Mouse (Mus musculus): ENCODE measurements around the gene Kdm1a. TPM values are rescaled to one million over a fixed set of nuclear protein-coding genes. Genes with fewer than 3 reads are reported as not detected.

The Kdm1a gene
- polyA plus RNA-seq, 1 experiment from 2014 or later: 52.2 TPM

DNA sequence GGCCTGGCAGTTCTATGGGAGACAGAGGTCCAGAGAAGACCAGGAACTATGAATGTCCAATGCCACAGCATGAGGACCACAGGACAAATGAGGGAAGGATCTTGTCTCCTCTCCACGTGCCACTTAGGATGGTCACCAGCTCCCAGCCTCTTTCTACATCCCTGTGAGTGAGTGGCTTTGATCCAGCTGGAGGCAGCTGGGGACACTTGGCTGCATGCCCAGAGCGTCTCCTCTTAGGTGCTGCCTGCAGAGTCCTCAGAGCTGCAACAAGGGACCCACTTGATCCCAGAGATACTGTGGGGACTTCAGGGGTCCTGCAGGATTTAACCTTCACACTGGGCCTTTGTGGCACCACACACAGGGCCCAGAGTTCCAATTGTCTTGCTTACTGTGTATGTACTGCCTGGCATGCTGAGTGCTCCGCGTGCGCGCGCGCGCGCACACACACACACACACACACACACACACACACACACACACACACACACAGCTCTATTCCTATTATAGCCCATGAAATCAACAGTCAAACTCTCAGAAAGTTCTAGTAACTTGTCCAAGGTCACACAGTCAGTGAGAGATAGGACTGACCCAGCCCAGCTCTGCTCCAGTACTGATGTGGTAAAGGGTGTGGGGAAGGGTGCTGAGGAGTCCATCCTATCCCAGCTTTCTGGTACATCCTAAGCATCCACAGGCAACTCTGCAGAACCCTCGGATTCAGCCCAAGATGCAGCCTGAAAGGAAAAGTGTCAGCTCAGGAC lies 28.9 kb upstream of the Kdm1a start:
- no peak for DNase-seq (ENCODE audit: extremely low spot score, low spot score)
- Histone ChIP-seq H3K36me3 (replicated peaks) (no peaks in the 10 kb centered on the region), H3K9me3 (no peaks in the 10 kb centered on the region), H3K27ac (no peak overlapping the region), H3K4me1 (peaks cover 4% of the 10 kb centered on the region; the same call in 1 of the 2 replicates), H3K27me3 (ENCODE audit: poor library complexity, severe bottlenecking) (peaks cover 12% of the 10 kb centered on the region), H3K4me3 (no peak overlapping the region)
- 89% methylated on average over 11 of the region's 11 CpGs for WGBS

DNA sequence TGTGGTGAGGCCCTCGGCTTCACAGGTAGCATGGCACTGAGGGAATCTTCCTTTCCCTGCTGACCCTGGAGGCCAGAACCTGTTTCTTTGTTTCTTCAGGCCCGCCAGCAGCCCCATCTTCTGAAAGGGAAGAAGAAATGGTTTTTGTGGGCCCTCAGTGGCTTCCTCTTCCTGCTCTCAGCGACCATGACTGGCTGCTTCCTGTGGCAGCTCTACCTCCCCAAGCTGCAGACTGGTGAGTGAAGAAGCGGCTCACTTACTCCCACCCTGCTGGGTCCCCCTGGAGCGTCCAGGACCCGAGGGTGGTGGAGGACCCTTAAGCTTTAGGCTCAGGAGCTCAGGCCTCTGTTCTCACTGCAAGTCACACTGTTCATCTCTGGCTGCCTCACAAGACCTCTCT lies 24.1 kb upstream of the Kdm1a start:
- DNase-seq (ENCODE audit: extremely low spot score, low spot score): no peak
- Histone ChIP-seq H3K27ac (no peak overlapping the region), H3K27me3 (ENCODE audit: poor library complexity, severe bottlenecking) (no peaks in the 10 kb centered on the region), H3K4me3 (no peak overlapping the region), H3K36me3 (replicated peaks) (no peaks in the 10 kb centered on the region), H3K4me1 (peaks cover 7% of the 10 kb centered on the region; the same call in 1 of the 2 replicates), H3K9me3 (no peaks in the 10 kb centered on the region)
- 77% methylated on average over 6 of the region's 6 CpGs for WGBS

DNA sequence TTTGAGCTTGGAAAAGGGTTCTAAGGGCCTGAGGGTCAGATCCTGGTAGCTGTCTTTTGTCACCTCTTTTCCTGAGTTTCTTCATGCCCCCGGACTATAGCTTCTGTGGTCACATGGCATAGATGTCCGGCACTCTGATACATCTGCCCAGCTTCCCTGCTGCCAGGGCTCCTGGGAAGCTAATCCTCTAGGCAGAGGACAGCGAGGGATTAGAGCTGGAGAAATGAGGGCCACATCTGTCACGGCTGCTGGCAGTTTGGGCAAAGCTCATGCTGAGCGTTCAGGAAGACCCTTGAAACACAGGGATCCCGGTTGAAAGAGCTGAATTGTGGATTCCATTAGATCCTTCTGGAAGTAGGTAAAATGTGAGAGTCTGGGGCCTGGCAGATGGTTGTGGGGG lies 19.9 kb upstream of the Kdm1a start, which contains the start of gene Lactbl1:
TSS of gene Lactbl1 (plus strand) at position 234 of the 400 bp plus-strand sequence.
- Histone ChIP-seq H3K27ac (no peak within 1 kb of the TSS), H3K9me3 (no peaks in the 10 kb centered on the region), H3K27me3 (ENCODE audit: poor library complexity, severe bottlenecking) (no peaks in the 10 kb centered on the region), H3K4me1 (peaks cover 18% of the 10 kb centered on the region), H3K36me3 (replicated peaks) (no peaks in the 10 kb centered on the region), H3K4me3 (no peak within 1 kb of the TSS)
- 36% methylated on average over 6 of the region's 6 CpGs for WGBS
- no peak for DNase-seq (ENCODE audit: extremely low spot score, low spot score)

DNA sequence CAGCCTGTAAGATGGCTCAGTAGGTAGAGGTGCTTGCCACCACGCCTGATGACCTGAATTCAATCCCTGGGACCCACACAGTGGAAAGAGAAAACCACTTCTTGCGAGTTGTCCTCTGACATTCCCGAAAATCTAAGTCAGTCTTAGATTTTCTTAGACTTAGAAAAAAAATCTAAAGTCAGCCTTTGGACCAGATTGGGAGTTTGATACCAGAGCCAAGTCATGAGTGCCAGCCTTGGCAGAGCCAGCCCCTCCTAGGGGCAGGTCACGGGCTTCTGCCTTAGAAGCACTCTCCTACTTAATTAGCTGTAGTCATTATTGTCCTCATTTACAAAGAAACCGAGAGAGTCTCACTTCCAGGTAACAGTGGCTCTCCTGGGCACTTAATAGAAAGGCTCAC lies 19.4 kb upstream of the Kdm1a start:
- Histone ChIP-seq H3K4me1 (peaks cover 17% of the 10 kb centered on the region), H3K9me3 (no peaks in the 10 kb centered on the region), H3K4me3 (no peak overlapping the region), H3K27me3 (ENCODE audit: poor library complexity, severe bottlenecking) (no peaks in the 10 kb centered on the region), H3K27ac (no peak overlapping the region), H3K36me3 (replicated peaks) (no peaks in the 10 kb centered on the region)
- no peak for DNase-seq (ENCODE audit: extremely low spot score, low spot score)
- WGBS: 59% methylated on average over 5 of the region's 5 CpGs

DNA sequence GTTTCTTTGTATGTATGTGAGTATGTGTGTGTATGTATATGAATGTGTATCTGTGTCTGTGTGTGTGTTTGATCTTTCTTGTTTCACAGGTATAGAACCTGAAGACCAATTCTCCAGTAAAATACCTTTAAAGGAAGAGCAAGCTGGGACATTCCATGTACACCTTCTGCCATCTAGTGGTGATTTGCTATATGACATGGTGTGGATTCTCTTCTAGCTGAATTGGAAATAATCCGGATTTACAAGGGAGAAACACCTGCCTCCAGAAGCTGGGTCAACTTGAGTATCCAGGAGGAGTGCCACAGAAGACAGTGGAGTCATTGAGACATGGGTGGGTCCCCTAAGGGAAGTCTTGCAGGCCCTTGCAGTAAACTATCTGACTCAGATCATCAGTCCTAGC lies 18.8 kb upstream of the Kdm1a start:
- WGBS: 2% methylated on average over 1 of the region's 1 CpGs
- no peaks in the 10 kb centered on the region for H3K9me3 ChIP-seq
- H3K4me3 ChIP-seq: no peak overlapping the region
- peak; percentile 21 for DNase-seq (ENCODE audit: extremely low spot score, low spot score)
- no peaks in the 10 kb centered on the region for H3K27me3 ChIP-seq (ENCODE audit: poor library complexity, severe bottlenecking)
- H3K27ac ChIP-seq: no peak overlapping the region
- no peaks in the 10 kb centered on the region for H3K36me3 ChIP-seq (replicated peaks)
- H3K4me1 ChIP-seq: peaks cover 17% of the 10 kb centered on the region

DNA sequence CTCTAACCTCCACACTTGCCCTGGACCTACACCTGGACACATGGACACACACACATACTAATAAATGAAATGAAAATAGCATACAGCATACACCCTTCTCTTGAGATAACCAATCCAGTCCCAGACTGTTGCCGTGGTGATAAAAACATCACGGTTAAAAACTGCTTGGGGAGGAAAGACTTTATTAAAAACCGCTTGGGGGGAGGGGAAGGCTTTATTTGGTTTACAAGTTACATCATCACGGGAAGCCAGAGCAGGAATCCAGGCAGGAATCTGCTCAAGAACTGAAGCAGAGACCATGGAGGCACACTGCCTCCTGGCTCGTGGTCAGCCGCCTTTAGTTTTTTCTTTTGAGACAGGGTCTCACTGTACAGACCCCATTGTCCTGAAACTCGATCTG lies 11.1 kb upstream of the Kdm1a start:
- no peak overlapping the region for H3K27ac ChIP-seq
- H3K27me3 ChIP-seq (ENCODE audit: poor library complexity, severe bottlenecking): no peaks in the 10 kb centered on the region
- DNase-seq (ENCODE audit: extremely low spot score, low spot score): no peak
- no peak overlapping the region for H3K4me3 ChIP-seq
- WGBS: 79% methylated on average over 7 of the region's 7 CpGs
- H3K36me3 ChIP-seq (replicated peaks): no peaks in the 10 kb centered on the region
- H3K4me1 ChIP-seq: peaks cover 9% of the 10 kb centered on the region
- no peaks in the 10 kb centered on the region for H3K9me3 ChIP-seq

DNA sequence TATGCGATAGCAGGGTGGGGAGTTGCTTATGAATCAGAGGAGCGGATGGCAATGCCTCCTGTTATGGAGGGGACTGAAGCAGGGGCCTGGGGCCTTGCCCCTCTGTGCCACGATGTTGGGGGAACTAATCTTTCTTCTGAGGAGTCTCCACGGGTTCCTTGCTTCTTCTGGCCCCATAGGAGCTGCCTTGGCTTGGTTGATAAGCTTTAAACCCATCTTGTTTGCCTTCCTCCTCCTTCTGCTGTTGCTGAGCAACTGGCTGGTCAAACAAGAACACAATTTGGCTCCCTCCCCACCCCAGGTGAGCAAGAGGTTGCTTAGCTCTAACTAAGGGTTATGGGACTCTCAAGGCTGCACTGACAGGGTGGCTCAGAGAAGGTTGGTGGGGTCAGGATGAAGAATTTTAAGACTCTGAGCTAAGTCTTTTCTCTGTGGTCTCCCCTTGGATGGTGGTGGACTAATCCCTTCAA lies 7.9 kb upstream of the Kdm1a start, which contains the start of gene Tex46:
TSS of gene Tex46 (plus strand) at position 51 of the 470 bp plus-strand sequence.
- 76% methylated on average over 4 of the region's 4 CpGs for WGBS
- no peak for DNase-seq (ENCODE audit: extremely low spot score, low spot score)
- Histone ChIP-seq H3K27me3 (ENCODE audit: poor library complexity, severe bottlenecking) (no peaks in the 10 kb centered on the region), H3K4me3 (no peak within 1 kb of the TSS), H3K36me3 (replicated peaks) (no peaks in the 10 kb centered on the region), H3K27ac (no peak within 1 kb of the TSS), H3K4me1 (0 out of 2 replicates have a peak, but pooled peaks cover 5% of the 10 kb centered on the region), H3K9me3 (no peaks in the 10 kb centered on the region)

DNA sequence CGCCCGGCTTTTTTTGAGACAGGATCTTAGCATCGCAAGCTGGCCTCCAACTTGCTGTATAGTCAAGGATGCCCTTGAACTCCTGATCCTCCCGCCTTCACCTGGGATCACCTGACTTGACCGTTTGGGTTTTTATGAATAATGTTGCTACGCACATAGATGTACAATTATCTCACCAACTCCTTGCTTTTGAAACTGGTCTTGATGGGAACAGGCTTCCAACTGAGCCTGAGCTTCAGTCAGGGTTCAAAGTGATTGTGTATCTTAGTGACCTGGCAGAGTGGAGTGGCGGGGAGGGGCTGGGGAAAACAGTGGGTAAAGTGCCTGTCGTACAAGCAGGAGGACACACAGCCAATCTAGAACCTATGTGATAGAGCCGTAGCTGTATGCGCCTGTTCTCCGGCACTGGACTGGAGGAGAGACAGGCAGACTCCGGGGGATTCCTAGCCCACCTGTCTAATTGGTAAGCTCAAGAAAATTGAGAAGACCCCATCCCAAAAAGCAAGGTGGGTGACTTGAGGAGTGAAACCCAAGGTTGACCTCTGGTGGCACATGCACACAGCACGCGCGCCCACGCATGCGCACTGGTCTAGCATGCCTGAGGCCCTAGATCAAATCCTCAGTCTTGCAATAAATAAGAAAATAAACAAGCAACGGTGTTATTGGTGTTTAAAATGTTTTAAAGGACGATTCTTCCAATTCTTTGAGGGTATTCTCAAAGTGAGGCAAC lies 3.4 kb upstream of the Kdm1a start:
- WGBS: 92% methylated on average over 19 of the region's 19 CpGs
- Histone ChIP-seq H3K4me3 (no peak overlapping the region), H3K27ac (no peak overlapping the region), H3K27me3 (ENCODE audit: poor library complexity, severe bottlenecking) (no peaks in the 10 kb centered on the region), H3K4me1 (peaks cover 14% of the 10 kb centered on the region), H3K36me3 (replicated peaks) (no peaks in the 10 kb centered on the region), H3K9me3 (no peaks in the 10 kb centered on the region)
- no peak for DNase-seq (ENCODE audit: extremely low spot score, low spot score)

DNA sequence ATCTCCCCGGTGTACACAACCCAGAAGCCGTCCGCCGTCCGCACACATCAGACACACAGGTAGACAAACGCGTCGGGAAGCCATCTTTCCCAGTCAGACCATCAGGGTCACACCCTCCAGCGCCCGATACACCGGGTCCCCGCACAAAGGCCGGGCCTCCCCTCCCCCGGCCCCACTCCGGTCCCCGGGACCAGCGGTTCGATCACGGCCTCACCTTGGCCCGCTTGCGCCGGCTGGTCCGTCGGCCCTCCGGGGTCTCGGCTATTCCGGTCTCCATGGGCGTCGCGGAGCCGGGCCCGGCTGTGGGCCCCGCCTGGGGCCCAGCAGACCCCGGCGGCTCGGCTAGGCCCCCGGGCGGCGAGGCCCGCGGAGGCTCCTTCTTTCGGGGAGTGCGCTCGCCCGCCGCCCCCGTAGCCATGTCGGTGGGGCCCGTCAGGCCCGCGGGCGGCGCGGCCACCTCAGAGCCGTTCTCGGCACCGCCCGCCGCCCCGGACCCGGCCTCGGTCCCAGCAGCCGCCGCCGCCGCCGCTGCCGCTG lies 437 bp downstream of the Kdm1a start:
- DNase-seq (ENCODE audit: extremely low spot score, low spot score): peak; percentile 60
- peak overlapping the region; percentile 99 for H3K27ac ChIP-seq
- 1% methylated on average over 60 of the region's 68 CpGs for WGBS
- H3K36me3 ChIP-seq (replicated peaks): peaks cover 25% of the 10 kb centered on the region
- H3K4me3 ChIP-seq: peak overlapping the region; percentile 100
- no peaks in the 10 kb centered on the region for H3K27me3 ChIP-seq (ENCODE audit: poor library complexity, severe bottlenecking)
- peaks cover 22% of the 10 kb centered on the region for H3K4me1 ChIP-seq
- H3K9me3 ChIP-seq: no peaks in the 10 kb centered on the region

DNA sequence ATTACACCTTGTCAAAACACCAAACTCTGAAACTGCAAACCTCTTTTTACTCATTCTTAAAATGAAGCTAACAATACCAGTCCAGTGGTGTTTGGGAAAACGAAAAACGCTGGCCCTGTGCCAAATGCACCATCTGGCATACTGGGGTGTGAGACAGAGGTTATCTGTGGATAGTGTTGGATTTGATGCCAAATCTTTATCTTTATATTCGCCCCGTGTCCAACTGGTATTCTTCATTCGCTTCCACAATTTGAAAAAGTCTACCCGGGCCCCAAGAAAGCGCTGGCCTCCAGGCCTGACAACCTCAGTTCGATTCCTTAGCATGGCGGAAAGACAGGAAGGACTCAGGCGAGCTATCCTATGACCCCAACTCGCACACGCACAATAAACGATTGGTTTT lies 1.0 kb downstream of the Kdm1a start:
- Histone ChIP-seq H3K4me1 (peaks cover 22% of the 10 kb centered on the region), H3K36me3 (replicated peaks) (peaks cover 25% of the 10 kb centered on the region), H3K9me3 (no peaks in the 10 kb centered on the region), H3K27me3 (ENCODE audit: poor library complexity, severe bottlenecking) (no peaks in the 10 kb centered on the region), H3K4me3 (peak overlapping the region; percentile 100), H3K27ac (peak overlapping the region; percentile 99)
- peak; percentile 19 for DNase-seq (ENCODE audit: extremely low spot score, low spot score)
- WGBS: 6% methylated on average over 13 of the region's 13 CpGs

DNA sequence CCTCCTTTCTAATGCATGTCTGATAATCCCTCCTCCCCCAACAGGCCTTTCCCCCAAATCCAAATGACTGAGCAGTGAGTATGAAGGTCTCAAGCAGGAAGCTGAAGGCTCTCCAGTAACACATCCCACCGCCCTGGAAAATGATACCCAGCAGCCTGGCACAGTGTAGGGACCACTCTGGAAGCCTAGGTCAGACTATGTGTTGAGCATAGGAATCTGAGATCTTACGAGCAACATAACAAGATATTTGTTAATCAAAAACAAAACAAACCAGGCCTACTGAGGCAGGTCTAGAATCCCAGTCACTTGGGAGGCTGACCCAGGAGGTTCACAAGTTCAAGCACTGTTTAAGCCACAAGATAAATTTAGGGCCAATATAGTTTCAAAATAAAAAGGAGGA lies 2.0 kb downstream of the Kdm1a start:
- H3K27ac ChIP-seq: no peak overlapping the region
- H3K36me3 ChIP-seq (replicated peaks): peaks cover 25% of the 10 kb centered on the region
- no peaks in the 10 kb centered on the region for H3K27me3 ChIP-seq (ENCODE audit: poor library complexity, severe bottlenecking)
- peak overlapping the region; percentile 100 for H3K4me3 ChIP-seq
- H3K4me1 ChIP-seq: peaks cover 25% of the 10 kb centered on the region
- no peaks in the 10 kb centered on the region for H3K9me3 ChIP-seq
- WGBS: 89% methylated on average over 2 of the region's 2 CpGs
- no peak for DNase-seq (ENCODE audit: extremely low spot score, low spot score)

DNA sequence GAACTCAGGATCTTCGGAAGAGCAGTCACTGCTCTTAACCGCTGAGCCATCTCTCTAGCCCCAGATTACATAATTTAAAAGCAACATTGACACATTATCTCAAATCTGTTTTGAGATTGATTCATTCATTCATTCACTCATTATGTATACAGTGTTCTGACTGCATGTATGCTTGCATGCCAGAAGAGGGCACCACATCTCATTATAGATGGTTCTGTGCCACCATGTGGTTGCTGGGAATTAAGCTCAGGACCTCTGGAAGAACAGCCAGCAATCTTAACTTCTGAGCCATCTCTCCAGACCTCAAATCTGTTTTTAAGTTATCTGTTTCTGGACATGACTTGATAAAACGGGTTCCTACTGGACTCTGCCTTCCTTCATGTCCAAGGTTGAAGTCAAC lies 2.7 kb downstream of the Kdm1a start:
- Histone ChIP-seq H3K4me1 (peaks cover 28% of the 10 kb centered on the region), H3K27me3 (ENCODE audit: poor library complexity, severe bottlenecking) (no peaks in the 10 kb centered on the region), H3K4me3 (peak overlapping the region; percentile 100; the same call in 1 of the 2 replicates), H3K36me3 (replicated peaks) (peaks cover 27% of the 10 kb centered on the region), H3K9me3 (no peaks in the 10 kb centered on the region), H3K27ac (no peak overlapping the region)
- DNase-seq (ENCODE audit: extremely low spot score, low spot score): no peak
- 95% methylated on average over 3 of the region's 3 CpGs for WGBS

Data from forebrain, embryonic 10.5 days (tissue).